Mouse (Mus musculus) cerebellum, adult 8-10 months (tissue): Measurements from ENCODE around the gene Plpp3.

Experiments used
- DNase-seq: peaks from one replicate; pipeline ENCODE4 v3.0.0; 2022

Plpp3 gene

DNA sequence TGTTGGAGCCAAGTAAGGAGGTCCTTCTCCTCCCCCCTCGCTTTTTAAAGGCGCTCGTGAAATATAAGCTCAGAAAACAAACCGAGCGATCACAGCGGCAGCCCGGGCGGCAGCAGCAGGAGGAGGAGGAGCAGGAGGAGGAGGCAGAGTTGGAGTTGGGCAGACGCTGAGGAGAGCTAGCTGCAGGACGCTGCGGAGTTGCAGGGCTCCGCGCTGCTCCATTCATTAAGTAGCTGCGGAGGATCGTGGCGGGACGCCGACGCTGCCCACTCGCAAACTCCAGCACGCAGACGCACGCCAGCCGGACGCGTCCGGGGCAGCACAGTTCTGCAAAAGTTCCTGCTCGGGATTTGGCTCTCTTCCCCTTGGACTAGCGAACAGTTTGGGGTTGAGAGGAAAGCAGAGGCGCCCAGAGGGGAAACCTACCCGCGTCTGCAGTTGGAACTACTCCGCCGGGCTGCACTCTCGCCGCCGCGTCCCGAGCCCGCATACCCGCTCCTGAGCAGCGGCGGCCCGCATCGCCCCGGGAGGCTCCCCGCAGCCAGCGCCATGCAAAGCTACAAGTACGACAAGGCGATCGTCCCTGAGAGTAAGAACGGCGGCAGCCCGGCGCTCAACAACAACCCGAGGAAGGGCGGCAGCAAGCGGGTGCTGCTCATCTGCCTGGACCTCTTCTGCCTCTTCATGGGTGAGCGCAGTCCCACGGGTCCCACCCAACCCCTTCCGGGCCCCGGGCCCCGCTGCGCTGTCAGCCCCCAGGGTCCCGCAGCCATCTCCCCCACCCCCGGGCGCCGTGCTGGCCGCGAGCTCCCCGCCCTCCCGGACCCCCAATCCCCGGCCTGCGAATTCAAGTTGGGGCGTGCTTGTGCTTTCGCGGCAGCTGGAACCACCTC lies at the start of gene Plpp3:
Gene Plpp3, plus strand, starts transcription at position 72 of the 893 bp plus-strand sequence.
- peak; percentile 30 for DNase-seq

DNA sequence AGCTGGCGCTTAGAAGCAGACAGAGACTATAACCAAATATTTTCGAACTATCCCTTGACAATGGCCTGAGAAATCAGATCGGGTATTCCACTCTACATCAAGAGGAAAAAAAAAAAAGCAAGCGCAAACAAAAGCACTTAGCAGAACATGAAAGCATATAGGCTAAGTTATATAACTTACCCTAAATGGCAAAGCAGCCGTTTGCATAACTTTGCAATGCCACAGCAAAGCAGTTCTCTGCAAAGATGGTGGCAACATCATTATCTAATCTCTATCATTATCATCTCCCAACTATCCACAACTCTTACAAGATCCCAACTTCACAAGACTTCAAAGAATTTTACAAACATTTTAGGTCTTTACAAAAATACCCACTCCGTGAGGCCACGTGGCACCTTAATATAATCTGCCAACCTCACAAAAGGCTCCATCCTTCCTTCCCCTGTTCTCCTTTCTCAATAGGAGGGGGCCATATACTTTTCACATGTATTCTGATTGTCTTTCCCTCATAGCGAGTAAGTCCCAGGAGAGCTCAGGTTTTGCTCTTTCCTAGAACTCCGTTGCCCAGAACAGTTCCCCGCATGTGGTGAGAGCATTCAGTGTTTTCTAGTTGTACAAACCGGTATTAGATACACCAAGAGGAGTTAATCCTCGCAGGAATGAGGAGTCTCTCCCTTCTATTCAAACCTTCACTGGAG lies 49.1 kb upstream of the Plpp3 start:
- DNase-seq = no peak

DNA sequence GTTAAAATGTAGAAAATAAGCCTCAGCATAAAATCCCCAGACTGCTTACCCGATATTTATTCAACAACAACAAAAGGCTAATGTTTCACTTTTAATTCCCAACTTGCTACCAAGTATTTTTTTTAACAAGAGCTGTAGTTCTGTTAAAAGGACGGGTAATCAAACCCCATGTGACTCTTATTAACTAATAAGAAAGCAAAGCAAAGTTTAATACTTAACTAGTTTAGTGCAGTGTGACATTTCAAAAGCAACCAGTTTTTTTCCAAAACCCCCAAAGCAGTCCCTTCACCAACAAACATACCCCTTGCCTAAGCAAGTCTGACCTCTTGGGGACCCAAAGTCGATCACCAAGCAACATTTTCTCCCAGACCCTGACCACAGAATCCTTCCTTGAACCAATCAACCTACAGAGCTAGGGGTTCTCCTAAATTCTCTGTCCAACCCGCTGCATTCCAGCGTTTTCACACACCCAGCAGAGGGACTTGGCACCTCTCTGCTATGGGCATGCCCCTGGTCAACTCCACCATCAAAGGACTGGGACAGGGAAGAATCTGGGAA lies 48.4 kb upstream of the Plpp3 start:
- no peak for DNase-seq

DNA sequence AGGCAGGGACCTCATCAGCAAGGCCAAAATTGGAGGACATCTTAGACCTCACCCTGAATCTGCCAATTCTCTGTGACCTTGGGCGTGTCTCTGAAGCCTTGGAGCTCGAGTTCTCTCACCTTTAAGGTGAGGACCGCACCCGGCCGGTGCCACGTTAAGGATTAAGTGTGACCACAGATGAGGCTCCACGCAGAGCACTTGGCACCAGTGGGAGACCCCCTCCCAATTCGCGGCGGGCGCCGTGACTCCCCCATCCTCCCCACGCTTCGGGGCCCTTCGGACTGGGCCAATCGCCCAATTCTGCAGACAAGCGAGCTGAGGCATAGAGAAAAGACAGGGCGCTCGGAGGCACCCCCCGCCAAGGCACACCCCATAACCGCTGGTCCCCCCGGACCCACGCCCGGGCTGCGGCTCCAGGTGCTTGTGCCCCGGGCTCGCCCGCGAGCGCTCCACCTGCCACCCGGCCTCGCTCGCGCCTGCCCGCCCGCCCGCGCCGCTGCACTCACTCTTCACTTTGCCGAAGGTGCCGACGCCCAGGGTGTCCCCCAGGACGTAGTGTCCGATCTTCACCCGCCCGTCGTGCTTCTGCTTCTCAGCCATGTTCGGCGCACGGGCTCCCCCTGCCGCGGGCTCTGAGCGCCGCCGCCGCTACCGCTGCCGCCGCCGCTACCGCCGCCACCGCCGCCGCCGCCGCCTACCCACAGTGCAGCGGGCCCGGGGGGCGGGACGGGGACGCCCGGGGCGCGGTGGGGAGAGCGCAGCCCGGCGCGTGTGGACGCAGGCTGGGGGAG lies 47.8 kb upstream of the Plpp3 start, which contains the start of gene Prkaa2:
Gene Prkaa2, minus strand, starts transcription at position 692 of the 791 bp plus-strand sequence.
- DNase-seq = peak; percentile 80

DNA sequence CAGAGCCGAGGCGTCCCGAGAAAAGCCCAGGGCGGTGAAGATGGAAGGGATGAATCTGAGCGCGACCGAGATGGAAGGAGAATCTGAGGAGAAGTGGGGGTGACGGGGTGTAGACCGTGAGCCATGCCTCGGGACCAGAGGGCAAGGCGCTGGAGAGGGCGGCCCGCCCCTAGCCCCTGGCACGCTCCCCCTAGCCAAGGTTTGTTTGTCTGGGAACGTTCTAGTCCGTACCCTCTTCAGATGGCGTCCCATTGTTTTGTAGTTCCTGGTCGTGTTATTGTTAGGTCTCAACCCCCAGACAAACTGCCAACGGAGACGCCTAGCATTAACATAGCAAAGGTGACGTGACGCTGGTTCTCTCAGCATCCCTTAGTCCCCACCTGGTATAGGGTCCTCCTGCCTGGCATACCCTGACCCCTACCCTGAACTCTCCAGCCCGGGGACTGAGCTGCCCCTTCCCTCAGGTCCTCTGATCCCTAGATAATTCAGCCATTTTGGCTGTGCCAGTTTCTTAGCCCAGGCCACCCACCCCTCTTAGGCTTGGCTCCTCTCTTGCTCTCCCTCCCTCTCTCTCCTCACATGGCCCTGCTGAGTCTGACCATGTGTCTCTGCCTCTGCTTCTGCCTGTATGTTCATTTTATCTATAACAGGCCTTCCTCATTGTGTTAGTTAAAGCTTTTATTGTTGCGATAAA lies 47.0 kb upstream of the Plpp3 start:
- DNase-seq = peak; percentile 52

DNA sequence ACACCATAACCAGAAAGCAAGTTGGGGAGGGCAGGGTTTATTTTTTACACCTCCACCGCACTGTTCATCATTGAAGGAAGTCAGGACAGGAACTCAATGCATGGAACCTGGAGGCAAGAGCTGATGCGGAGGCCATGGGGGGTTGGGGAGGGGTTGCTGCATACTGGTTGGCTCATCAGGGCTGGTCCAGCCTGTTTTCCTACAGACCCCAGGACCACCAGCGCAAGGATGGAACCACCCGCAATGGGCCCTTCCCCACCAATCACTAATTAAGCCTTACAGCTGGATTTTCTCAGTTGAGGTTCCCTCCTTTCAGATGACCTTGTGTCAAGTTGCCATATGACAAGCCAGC lies 46.5 kb upstream of the Plpp3 start:
- no peak for DNase-seq

DNA sequence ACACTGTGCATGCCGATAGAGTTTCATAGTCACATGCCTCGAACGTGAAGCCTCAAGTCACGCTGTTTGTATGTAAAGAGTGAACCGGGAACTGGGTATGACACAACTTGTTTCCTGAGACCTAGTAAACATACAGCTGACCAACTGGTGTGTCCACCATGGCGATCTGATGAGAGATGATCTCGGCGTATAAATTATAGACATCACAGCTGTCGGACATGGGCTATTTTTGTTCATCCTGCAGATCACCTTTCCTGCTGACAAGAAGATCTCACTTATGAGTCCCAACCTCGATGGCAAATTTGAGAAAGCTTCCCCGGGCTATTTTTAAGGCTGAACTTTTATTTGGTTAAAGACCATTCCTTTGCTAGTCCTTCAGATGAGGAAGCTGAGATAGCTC lies 45.4 kb upstream of the Plpp3 start:
- no peak for DNase-seq

DNA sequence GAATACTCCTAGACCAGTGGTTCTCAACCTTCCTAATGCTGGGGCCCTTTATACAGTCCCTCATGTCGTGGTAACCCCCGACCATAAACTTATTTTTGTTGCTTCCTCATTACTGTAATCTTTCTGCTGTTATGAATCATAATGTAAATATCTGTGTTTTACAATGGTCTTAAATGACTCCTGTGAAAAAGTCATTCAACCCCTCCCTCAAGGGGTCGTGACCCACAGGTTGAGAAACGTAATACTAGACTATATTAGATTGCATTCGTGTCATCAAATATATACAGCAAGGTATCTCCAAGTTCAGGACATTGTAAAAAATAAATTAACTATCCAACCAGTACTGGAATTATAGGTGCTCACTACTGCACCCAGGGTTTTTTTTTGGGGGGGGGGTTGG lies 44.1 kb upstream of the Plpp3 start:
- no peak for DNase-seq

DNA sequence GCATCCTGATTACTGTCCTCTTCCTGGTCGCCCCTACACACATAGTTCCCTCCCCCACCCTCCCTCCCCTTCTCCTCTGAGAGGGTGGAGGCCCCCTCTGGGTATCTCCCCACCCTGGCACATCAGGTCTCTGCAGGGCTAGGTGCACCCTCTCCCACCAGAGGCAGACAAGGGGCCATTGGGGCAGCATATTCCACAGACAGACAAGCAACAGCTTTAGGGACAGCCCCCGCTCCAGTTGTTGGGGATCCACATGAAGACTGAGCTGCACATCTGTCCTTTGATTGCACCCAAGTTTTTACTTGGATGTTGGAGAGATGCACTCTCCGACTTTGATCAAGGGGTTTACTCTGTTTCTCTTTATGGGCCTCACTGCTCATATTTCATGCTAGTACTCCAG lies 43.7 kb upstream of the Plpp3 start:
- no peak for DNase-seq

DNA sequence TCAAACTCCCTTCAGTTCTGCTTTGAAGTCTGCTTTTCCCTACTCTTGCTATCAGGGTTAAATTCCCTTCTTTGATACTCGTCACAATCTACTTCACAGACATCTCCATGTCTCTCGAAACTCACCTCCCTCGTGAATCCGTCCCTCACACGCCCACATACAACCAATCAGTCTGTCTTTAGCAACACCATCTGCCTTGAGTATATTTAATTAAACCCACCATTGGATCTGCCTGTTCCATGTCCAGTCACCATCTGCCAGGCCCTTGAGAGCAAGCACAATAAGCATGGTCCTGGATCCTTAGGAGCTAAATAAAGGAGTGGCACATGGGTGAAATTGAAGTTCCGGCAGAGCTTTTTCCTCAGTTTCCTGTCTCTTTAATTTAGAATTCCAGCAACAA lies 36.1 kb upstream of the Plpp3 start:
- DNase-seq = no peak

DNA sequence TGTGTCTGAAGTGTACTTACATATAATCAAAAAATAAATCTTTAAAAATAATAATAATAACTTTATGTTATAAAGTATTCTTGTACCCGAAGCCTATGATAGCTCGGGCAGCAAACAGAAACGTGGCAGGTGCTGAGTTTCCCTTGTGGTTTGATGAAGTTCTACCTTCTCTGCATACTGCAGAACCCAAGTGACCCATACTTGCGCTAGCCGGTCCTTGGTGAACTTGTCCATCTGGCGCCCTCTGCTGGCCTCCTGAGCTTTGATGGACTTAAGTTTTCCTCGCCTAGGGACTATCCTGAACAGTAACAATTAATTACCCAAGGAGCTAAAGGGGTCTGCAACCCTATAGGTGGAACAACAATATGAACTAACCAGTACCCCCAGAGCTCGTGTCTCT lies 34.7 kb upstream of the Plpp3 start:
- peak; percentile 77 for DNase-seq

DNA sequence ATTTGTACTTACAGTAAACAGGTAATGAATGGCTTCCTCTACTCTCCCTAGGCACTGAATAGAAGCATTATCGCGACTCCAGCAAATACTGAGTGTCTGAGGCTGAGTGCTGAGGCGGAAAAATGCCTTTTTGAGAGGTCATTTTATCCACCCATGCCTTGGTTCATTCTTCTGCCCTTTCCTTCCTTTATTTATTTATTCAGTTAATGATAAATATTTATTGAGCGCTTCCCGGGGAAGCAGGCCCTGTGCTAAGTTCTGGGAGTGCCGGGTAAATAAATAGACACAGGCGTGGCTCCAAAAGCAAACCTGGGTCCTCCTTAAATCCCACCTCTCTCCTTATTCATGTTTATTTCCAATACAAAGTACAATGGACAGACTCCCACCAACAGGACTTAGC lies 27.9 kb upstream of the Plpp3 start:
- no peak for DNase-seq

DNA sequence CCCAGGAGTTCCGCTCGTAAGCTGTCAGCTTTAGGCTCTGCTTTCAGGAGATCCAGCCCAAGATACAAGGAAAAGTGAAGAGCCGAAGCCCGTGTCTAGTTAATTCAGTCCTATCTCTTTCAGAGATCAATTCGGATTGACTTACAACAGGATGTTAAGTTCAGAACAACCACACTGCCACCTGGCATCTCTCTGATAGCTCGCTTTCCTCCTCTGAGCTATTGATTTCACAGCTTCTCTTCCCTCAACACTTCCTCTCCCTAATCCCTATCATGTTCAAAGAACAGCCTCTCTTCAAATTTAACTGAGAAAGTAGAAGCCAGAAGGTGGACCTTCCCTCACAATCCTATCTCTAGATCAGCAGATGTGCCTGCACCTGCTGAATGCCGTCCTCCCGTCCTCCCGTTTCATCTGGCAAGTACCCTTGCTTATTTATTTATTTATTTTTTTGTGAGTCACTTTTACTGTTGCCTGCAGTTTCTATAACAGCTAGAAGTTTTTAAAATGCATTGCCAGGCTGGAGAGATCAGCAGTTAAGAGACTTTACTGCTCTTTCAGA lies 25.3 kb upstream of the Plpp3 start:
- DNase-seq = no peak

DNA sequence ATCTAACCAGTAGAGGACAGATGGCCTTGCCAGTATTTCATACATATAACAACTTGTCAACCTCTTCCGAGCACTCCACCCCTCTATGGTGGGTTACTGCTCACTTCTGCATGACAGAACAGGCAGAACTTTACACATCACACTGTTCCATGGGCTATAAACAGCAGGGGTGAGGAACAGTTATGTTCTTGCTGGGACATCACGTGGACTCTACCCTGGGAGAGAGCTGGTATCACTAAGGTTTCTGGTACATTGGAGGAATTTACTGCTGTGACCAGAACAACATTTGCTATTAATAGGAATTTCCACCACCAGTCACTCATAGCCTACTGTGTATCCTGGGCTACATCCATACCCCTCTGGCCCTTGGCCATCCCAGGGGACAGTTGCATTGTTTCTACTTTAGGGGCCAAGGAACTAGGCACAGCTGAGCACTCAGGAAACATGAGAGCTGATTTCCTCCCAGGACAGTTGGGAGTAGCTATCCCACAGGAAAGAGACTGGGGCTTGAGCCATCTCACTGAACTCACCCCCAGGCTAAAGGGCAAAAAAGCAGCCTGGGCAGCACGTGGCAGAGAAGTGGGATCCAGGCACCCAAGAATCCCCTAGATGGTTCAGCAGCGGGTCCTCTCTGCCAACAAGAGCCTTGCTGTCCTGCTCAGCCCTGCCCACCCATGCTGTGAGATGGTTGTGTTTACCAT lies 23.6 kb upstream of the Plpp3 start:
- DNase-seq = no peak

DNA sequence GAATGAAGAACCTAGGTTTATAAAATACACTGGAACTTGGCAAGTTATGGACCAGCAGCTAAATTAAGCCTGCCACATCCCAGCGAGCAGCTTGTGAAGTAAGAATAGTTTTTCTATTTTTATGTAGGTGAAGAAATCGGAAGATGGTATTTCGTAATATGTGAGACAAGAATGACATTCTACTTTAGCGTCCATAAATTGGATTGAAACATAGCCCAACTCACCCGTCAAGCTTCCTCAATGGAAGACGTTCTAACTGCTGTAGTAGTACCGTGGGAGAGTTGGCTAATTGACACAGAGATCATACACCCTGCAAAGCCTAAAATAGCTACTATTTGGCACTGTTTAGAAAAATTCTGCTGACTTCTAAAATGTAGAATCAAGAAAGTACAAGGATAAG lies 7.7 kb upstream of the Plpp3 start:
- no peak for DNase-seq

DNA sequence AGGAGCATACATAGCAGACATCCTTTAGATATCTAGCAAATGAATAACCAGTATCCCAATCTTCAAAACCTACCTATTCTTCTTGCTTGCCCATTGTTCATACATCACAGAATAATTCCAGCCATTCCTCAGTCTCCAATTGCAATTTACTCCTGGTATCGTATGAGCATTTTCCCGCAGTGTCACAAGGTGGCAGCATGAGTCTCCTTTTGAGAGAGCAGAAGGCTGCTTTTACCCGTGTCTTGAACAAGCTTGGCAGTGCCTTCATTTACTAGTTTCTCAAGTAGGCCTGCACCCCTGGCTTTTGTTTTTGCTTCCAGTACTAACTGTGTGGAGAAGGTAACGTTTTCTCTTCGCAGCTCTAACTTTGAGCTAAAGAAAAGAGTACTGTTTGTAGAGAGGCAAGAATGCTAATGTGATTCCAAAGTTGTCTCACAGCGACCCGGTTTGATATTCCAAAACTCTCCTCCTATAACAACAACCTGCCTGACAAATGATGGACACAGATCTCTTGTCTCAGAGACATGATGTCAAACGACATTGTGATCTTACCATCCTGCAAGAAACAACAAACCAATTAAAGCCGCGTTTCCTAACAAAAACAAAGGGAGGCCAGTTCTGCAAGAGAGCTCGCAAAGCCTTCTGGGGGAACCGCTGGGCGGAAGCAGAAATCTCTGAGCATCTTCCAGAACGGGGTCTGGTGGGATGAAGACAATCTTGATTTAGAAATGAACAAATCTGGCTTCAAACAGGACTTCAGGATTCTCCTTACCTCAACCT lies 5.0 kb upstream of the Plpp3 start:
- DNase-seq = peak; percentile 49

DNA sequence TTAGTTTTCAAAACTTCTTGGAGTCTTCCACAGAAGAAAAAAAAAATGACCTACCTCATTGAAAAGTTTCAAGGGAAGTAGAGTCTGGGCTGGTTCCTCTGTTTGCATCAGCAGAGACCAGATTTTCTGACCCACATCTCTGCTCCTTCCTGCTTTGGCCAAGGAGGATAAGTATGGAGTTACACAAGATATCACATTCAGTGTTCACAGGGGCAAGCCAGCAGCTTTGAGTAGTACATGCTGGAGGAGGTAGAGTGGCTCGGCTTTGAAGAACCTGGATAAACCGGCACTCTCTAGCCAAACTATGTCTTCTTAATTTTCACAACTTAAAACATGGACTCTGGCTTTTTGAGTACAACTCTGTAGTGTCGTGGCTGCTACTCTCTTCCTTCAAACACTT lies 3.9 kb upstream of the Plpp3 start:
- no peak for DNase-seq

DNA sequence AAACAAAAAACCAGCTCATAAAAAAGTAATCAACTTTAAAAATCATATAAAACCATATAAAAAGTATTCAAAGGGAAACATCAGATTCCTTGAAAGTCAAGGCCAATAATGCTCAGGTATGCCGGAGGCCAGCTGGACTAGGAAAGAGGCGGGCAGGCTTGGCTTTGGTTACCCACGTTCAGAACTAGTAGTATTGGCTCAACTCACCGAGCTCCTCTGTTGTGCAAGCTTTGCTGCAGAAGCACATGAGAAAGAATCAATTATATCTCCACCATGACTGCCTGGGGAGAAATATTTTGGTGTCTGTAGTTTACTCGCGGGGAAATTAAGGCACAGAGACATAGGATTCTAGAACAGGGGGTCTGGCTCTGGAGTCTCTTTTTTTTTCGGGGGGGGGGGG lies 866 bp upstream of the Plpp3 start:
- DNase-seq = no peak

DNA sequence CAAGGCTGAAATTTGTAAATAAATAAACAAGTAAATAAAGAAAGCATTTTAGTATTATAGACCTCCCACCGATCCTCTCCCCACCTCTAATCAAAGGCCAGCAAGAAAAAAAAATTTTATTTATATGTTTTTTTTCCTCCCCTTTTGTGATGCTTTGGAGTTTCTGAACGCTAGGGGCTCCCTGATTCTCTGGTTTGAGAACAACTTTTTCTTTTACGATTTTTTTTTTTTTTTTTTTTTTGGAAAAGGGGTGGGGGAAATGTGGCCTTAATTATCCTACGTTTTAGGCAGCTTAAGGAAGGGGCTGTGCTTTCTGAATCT lies 232 bp upstream of the Plpp3 start:
- DNase-seq = no peak

DNA sequence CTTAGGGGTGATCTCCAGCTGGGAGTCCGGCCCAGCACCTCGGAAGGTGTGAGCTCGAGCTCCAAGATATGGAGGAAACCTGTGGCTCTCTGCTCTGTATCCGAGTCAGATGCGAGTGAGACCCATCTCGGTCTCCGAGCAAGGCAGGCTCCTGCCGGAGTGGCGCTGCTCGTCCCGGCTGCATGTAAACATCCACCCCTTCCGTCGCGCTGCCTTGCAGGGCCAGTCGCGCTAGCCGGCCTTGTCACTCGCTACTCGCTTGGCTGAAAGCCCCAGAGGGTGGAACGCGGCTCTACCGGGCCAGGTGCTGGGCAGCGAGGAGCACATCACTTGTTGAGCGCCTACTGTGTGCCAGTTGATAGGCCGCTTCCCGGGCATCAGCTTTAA lies 1.0 kb downstream of the Plpp3 start:
- peak; percentile 41 for DNase-seq
